Mouse (Mus musculus) neural tube, embryonic 14.5 days (tissue): ENCODE measurements around the gene Car11. TPM values are rescaled to one million over a fixed set of nuclear protein-coding genes. Genes with fewer than 3 reads are reported as not detected.

Source experiments
- ATAC-seq: fragments of 200-750 bp; cut with Nextera tagmentation; 2 replicates; pipeline ENCODE4 v1.8.0; 2017; ENCODE audit warnings: low read depth, mild to moderate bottlenecking, moderate TSS enrichment, moderate library complexity
- H3K27ac ChIP-seq: fragments of 300-500 bp; sonication (generic); 2 replicates; pipeline ENCODE4 v1.5.1; 2014; ENCODE audit warnings: low read depth, mild to moderate bottlenecking, control low read depth, low read length, moderate library complexity, mixed read lengths
- H3K27me3 ChIP-seq: fragments of 300-500 bp; sonication (generic); 2 replicates; pipeline ENCODE4 v1.6.1; 2014; ENCODE audit warnings: low read length; ENCODE audit not compliant: control insufficient read depth, insufficient read depth
- H3K36me3 ChIP-seq: fragments of 300-500 bp; sonication (generic); 2 replicates; pipeline ENCODE4 v1.6.1; 2014; ENCODE audit warnings: low read length, mixed read lengths; ENCODE audit not compliant: control insufficient read depth, insufficient read depth
- H3K4me1 ChIP-seq: fragments of 300-500 bp; sonication (generic); 2 replicates; pipeline ENCODE4 v1.6.1; 2014; ENCODE audit warnings: low read length; ENCODE audit not compliant: control insufficient read depth, insufficient read depth
- H3K4me2 ChIP-seq: fragments of 300-500 bp; sonication (generic); 2 replicates; pipeline ENCODE4 v1.6.1; 2014; ENCODE audit warnings: mild to moderate bottlenecking, low read depth, low read length, control low read depth
- H3K4me3 ChIP-seq: fragments of 300-500 bp; sonication (generic); 2 replicates; pipeline ENCODE4 v1.5.1; 2014; ENCODE audit warnings: low read depth, low read length, control low read depth, mixed read lengths
- H3K9ac ChIP-seq: fragments of 300-500 bp; sonication (generic); replicated peaks from 2 replicates; pipeline ENCODE4 v1.6.1; 2014; ENCODE audit warnings: low read depth, mild to moderate bottlenecking, control low read depth, low read length, mixed read lengths
- H3K9me3 ChIP-seq: fragments of 300-500 bp; sonication (generic); 2 replicates; pipeline ENCODE4 v1.6.1; 2016; ENCODE audit warnings: low read length; ENCODE audit not compliant: control insufficient read depth
- WGBS: fragments of 180-500 bp; shearing (Covaris S2); extraction: QIAGEN DNeasy Blood & Tissue Kit; methylation state at CpG from one replicate; pipeline ENCODE4 v1.1.7; 2014; 5-methylcytosine and 5-hydroxymethylcytosine counted together
- polyA plus RNA-seq: library from polyadenylated mRNA; unstranded; fragments of >200 nt; fragmentation: Nextera tagmentation; extraction: Ambion mirVana; gene quantifications from 2 replicates; pipeline ENCODE4 v1.2.1, GENCODE M21; 2014

The Car11 gene
- polyA plus RNA-seq, 1 experiment from 2014 or later: 31.9 TPM

GRCm38 (mm10) chr7:45725151-45725550 is 25.5 kb downstream of the Car11 start:
- Histone ChIP-seq H3K4me2 (no peak overlapping the region), H3K9me3 (no peaks in the 10 kb centered on the region), H3K36me3 (peaks cover 39% of the 10 kb centered on the region), H3K9ac (no peak overlapping the region), H3K4me3 (no peak overlapping the region), H3K27ac (no peak overlapping the region), H3K27me3 (no peaks in the 10 kb centered on the region), H3K4me1 (no peaks in the 10 kb centered on the region)
- 88% methylated on average over 9 of the region's 9 CpGs for WGBS
- ATAC-seq: no peak

DNA sequence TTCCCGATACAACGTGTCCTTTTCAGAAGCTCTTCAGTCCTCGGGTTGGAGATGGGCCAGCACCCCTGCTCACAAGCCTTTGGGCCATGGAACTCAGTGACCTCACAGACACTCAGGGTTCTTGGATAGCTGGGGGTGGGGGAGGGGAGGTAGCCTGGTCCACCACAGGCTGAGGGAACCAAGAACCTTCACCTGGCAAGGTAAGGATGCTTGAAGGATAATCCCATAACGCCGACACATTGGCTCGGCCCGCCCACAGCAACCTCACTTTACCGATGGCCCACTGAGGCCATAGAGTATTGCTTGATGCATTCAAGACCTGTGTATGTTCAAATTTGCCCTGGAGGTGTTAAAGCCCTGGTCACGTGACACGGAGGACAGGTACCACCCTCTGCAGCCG is 26.1 kb downstream of the Car11 start, which contains the start of gene Spaca4:
Spaca4 (minus strand) TSS at position 101 of the 400 bp plus-strand sequence.
- H3K27me3 ChIP-seq: no peaks in the 10 kb centered on the region
- peaks cover 34% of the 10 kb centered on the region for H3K36me3 ChIP-seq
- H3K4me1 ChIP-seq: no peaks in the 10 kb centered on the region
- no peaks in the 10 kb centered on the region for H3K9me3 ChIP-seq
- H3K27ac ChIP-seq: no peak within 1 kb of the TSS
- no peak within 1 kb of the TSS for H3K9ac ChIP-seq
- H3K4me2 ChIP-seq: no peak within 1 kb of the TSS
- no peak within 1 kb of the TSS for H3K4me3 ChIP-seq
- WGBS: 96% methylated on average over 11 of the region's 11 CpGs
- no peak for ATAC-seq

GRCm38 (mm10) chr7:45726419-45726818 is 26.8 kb downstream of the Car11 start:
- H3K36me3 ChIP-seq: peaks cover 30% of the 10 kb centered on the region
- WGBS: 96% methylated on average over 10 of the region's 10 CpGs
- H3K27ac ChIP-seq: no peak overlapping the region

GRCm38 (mm10) chr7:45727625-45728024 is 28.0 kb downstream of the Car11 start:
- Histone ChIP-seq H3K36me3 (peaks cover 30% of the 10 kb centered on the region), H3K4me2 (no peak overlapping the region), H3K4me3 (no peak overlapping the region), H3K27me3 (no peaks in the 10 kb centered on the region), H3K9me3 (no peaks in the 10 kb centered on the region), H3K27ac (no peak overlapping the region), H3K9ac (no peak overlapping the region), H3K4me1 (no peaks in the 10 kb centered on the region)
- ATAC-seq: no peak
- 89% methylated on average over 3 of the region's 3 CpGs for WGBS

More at GRCm38 (mm10) chr7:45726419-45726818, 26.8 kb downstream of the Car11 start:
- no peak for ATAC-seq
- Histone ChIP-seq H3K4me2 (no peak overlapping the region), H3K9ac (no peak overlapping the region), H3K27me3 (no peaks in the 10 kb centered on the region), H3K4me3 (no peak overlapping the region), H3K4me1 (no peaks in the 10 kb centered on the region), H3K9me3 (no peaks in the 10 kb centered on the region)

GRCm38 (mm10) chr7:45730727-45731431 is 31.2 kb downstream of the Car11 start:
- Histone ChIP-seq H3K4me1 (no peaks in the 10 kb centered on the region), H3K27ac (no peak overlapping the region), H3K27me3 (no peaks in the 10 kb centered on the region), H3K36me3 (0 out of 2 replicates have a peak, but pooled peaks cover 7% of the 10 kb centered on the region), H3K9me3 (no peaks in the 10 kb centered on the region), H3K4me3 (no peak overlapping the region), H3K4me2 (no peak overlapping the region), H3K9ac (no peak overlapping the region)
- WGBS: 16% methylated on average over 16 of the region's 16 CpGs
- no peak; the same call in 1 of the 2 replicates for ATAC-seq

GRCm38 (mm10) chr7:45733477-45733876 is 33.8 kb downstream of the Car11 start:
- 80% methylated on average over 5 of the region's 5 CpGs for WGBS
- Histone ChIP-seq H3K9me3 (no peaks in the 10 kb centered on the region), H3K9ac (no peak overlapping the region), H3K27ac (no peak overlapping the region), H3K36me3 (no peaks in the 10 kb centered on the region), H3K4me1 (no peaks in the 10 kb centered on the region), H3K4me3 (no peak overlapping the region), H3K27me3 (no peaks in the 10 kb centered on the region), H3K4me2 (no peak overlapping the region)
- ATAC-seq: no peak

GRCm38 (mm10) chr7:45739162-45739763 is 39.6 kb downstream of the Car11 start:
- WGBS: 7% methylated on average over 9 of the region's 9 CpGs
- Histone ChIP-seq H3K27ac (no peak overlapping the region), H3K4me1 (no peaks in the 10 kb centered on the region), H3K36me3 (no peaks in the 10 kb centered on the region), H3K27me3 (no peaks in the 10 kb centered on the region), H3K9ac (no peak overlapping the region), H3K4me3 (no peak overlapping the region), H3K4me2 (no peak overlapping the region), H3K9me3 (no peaks in the 10 kb centered on the region)
- peak; percentile 88; the same call in 1 of the 2 replicates for ATAC-seq

DNA sequence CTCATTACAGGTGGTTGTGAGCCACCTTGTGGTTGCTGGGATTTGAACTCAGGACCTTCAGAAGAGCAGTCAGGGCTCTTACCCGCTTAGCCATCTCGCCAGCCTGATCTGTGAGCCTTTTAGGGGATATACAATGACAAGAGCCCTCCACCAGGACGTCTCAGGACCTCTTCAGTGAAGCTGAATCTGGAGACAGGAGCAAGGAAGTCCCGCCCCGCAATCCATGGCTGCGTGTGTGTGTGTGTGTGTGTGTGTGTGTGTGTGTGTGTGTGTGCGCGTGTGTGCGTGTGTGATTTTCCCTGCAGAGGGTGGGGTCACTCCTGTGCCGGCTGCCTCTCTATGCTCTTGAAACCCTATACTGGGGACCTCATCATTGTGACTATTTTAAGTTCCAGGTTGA is 40.2 kb downstream of the Car11 start:
- Histone ChIP-seq H3K4me2 (no peak overlapping the region), H3K9me3 (no peaks in the 10 kb centered on the region), H3K27me3 (no peaks in the 10 kb centered on the region), H3K4me3 (no peak overlapping the region), H3K9ac (no peak overlapping the region), H3K4me1 (no peaks in the 10 kb centered on the region), H3K36me3 (no peaks in the 10 kb centered on the region), H3K27ac (no peak overlapping the region)
- 70% methylated on average over 10 of the region's 10 CpGs for WGBS
- peak; percentile 14; the same call in 1 of the 2 replicates for ATAC-seq

- Histone ChIP-seq H3K27me3 (no peaks in the 10 kb centered on the region), H3K9ac (no peak overlapping the region), H3K4me2 (no peak overlapping the region), H3K36me3 (no peaks in the 10 kb centered on the region), H3K9me3 (no peaks in the 10 kb centered on the region), H3K4me1 (no peaks in the 10 kb centered on the region), H3K4me3 (no peak overlapping the region), H3K27ac (no peak overlapping the region)
- ATAC-seq: no peak
- 88% methylated on average over 12 of the region's 12 CpGs for WGBS
Measured at GRCm38 (mm10) chr7:45741308-45741707, 41.7 kb downstream of the Car11 start.
